Mouse (Mus musculus) right cerebral cortex, postnatal 4 days (tissue): ENCODE data around the gene Cox15.

Experiments used
- DNase-seq: peaks from one replicate; pipeline ENCODE4 v3.0.0-alpha.2; 2022

Gene Cox15

DNA sequence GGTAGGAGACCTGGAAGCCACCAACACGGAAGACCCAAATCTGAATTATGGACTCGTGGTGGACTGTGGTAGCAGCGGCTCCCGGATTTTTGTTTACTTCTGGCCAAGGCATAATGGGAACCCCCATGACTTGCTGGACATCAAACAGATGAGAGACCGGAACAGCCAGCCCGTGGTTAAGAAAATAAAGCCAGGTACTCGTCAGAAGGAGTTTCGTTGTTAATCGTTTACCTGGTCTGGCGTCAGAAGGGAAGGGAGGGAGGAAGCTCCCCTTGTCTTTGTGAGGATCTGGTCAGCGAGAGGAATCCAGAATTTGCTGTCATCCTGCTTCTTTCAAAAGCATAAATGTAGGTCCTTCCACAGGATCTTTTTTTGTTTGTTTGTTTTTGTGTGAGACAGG is 48.6 kb downstream of the Cox15 start:
- DNase-seq, result no peak

DNA sequence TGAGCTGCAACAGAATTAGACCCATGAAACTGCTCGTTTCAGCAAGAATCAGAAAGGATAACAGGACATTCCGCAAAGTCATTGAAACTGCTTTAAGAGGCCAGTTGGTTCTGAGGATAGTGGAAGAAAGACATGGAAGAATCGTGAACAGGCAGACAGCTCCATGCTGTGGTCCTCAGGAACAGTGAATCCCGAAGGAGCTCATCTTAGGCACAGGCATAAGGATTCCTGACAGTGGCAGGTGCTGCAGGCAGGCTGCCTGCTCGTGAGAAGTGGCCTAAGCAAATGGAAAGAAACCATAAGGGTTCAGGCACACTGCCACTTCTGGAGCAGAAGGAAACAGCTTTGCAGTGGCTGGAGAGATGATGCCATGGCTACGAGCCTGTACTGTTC is 53.0 kb downstream of the Cox15 start:
- no peak for DNase-seq

DNA sequence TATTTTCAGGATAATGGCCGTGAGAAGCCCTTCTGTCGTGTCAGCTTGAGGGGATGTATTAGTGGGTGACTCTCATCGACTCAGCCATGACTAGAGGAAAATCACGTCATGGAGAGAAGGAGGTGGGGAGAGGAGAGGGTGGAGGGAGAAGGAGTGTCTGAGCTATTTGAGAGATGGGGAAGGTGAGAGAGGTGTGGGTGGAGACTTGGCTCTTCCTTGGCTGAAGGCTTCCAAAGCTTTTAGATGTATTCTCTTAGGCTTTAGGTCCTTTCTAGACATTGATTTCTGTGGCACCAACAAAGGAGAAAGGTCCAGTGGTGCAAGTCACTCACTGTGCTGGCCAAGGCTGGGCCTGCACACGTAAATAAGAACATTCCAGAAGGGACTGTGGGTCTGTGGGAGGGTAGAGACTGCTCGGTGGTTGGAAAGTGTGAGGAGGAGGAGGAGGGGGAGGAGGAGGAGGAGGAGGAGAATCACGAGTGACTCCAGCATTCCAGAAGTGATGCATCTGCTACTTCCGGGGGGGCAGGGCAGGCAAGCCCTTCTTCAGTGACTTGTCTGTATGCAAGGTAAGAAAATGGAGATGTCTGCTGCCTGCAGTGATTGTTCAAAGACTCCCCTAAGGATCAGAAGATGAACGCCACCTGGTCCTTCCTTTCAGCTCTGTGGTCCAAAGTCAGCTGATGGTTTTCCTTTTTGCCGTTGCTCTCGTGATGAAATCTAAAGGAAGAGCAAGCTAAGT is 53.6 kb downstream of the Cox15 start:
- DNase-seq, result no peak

DNA sequence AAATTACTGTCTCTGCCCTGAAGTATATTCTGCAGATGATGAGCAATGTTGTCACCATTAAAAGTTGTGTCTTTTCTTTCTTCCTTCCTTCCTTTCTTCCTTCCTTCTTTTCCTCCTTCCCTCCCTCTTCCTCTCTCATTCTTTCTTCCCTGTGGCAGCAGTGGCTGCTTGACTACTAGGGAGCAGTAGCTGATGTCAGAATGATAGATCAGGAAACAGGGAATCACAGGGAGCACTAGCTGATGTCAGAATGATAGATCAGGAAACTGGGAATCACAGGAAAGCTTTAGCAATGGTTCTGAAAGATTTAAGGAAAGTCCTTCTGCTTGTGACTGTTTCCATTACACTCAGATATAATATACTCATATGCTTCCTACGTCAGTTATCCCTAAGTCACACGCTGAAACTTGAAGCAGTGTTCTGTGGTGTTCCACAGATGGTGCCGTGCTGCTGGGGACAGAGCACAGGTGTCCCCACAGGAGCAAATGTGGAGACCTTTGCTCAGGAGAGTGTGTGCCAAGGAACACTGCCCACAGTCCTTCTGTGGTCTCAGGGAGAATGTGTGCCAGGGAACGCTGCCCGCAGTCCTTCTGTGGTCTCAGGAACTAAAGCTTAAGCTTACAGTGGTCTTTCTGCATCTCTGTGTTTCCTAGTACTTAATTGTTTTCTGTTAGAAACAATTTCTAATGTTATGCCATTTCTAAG is 55.0 kb downstream of the Cox15 start:
- DNase-seq, result no peak

DNA sequence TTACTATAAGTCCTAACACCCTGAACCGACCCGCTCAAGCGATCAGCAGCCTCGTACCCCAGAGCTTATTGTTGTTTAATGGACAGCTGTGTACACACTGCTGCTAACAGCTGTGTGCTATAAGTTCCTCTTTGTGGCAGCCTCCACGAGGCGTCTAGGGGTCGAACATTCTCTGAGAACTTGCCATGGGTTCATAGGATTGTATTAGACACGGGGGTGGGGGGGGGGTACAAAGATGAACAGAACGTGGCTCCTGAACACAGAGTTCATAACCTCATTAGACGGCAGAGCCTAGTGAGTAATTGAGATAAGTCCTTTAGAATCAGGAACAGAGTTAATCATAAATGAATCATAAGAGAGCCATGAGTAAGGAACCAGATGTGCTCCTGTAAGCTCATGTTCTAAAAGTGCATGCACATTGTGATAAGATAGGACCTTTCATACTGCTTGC is 57.3 kb downstream of the Cox15 start:
- no peak for DNase-seq

DNA sequence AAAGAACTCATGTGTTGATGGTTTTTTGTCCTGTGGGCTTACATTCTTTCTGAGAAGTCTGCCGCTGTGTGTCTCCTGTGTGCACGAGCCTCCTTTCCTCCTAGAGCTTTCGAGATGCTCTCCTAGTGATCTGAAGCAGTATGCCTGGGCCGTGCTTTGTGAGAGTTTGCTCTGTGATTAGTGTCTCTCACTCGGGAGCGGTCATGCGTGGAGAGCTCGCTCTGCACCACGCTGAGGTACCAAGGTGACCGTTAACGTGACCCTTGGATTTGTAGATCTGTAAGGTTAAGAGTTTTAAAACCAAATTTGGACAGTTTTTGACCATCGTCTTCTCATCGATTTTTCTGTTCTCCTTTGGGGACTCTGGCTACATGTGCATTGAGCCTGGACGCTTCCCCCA is 60.0 kb downstream of the Cox15 start:
- no peak for DNase-seq

DNA sequence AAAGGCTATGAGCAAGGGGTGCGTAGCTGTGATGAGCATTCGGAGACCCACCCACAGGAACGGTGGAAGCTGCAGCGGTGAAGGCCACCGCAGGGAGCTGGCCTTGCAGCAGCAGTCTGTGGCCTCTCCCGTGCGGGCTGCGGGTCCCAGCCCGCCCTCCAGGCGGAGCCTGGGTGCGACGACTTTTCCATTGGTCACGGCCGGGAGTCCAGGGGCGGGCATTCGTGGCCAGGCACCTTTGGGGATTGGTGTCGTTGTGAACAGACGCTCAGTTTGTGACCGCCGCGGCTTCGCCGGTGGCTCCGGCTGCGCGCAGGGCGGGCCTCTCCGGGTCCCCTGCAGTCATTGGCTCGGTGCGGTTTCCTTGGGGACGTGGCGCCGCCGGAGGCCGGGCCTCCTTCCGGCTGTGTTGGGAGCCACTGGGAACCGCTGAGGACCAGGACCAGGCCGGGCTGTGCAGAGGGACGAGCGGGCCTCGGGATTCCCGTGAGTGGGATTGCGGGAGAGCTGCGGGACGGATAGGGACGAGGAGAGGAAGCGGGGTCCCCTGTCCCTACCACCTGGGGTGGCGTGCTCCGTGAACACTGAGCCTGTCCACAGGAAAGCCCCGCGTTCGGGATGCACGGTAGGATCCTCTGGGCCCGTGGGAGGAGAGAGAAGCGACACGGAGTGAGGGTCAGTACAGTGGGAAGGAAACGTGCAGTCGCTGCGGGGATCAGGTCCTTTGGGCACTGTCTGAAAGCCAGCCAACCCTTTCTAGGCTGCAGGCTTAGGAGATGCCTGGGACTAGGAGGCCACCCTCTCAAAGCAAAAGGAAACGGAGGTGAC is 63.2 kb downstream of the Cox15 start, which contains the start of gene Entpd7:
TSS of gene Entpd7 (plus strand) at position 254 of the 828 bp plus-strand sequence.
- DNase-seq, result peak; percentile 91
